Mouse (Mus musculus): Measurements from ENCODE around the gene Thrb. TPM values are rescaled to one million over a fixed set of nuclear protein-coding genes. Genes with fewer than 3 reads are reported as not detected.

The Thrb gene
- polyA plus RNA-seq, 1 experiment from 2014 or later = 1.1 TPM

- H3K4me3 ChIP-seq = no peak overlapping the region
- no peak overlapping the region for H3K9ac ChIP-seq
- ATAC-seq (ENCODE audit: low FRiP score) = no peak
- no peaks in the 10 kb centered on the region for H3K4me1 ChIP-seq
- H3K36me3 ChIP-seq = no peaks in the 10 kb centered on the region
- 85% methylated on average over 2 of the region's 2 CpGs for WGBS
- H3K9me3 ChIP-seq (replicated peaks) = no peaks in the 10 kb centered on the region
- H3K27ac ChIP-seq = no peak overlapping the region
- H3K27me3 ChIP-seq = no peaks in the 10 kb centered on the region
- H3K4me2 ChIP-seq (replicated peaks) = no peak overlapping the region
These were observed 243.1 kb downstream of the Thrb start for GRCm38 (mm10) chr14:17903121-17903520.

GRCm38 (mm10) chr14:17904554-17904953 lies 244.5 kb downstream of the Thrb start:
- H3K36me3 ChIP-seq = no peaks in the 10 kb centered on the region
- no peaks in the 10 kb centered on the region for H3K4me1 ChIP-seq
- no peak overlapping the region for H3K4me2 ChIP-seq (replicated peaks)
- H3K9ac ChIP-seq = no peak overlapping the region
- no peak overlapping the region for H3K4me3 ChIP-seq
- H3K27ac ChIP-seq = no peak overlapping the region
- H3K27me3 ChIP-seq = no peaks in the 10 kb centered on the region
- ATAC-seq (ENCODE audit: low FRiP score) = no peak
- WGBS = 41% methylated on average over 1 of the region's 1 CpGs
- no peaks in the 10 kb centered on the region for H3K9me3 ChIP-seq (replicated peaks)

- ATAC-seq (ENCODE audit: low FRiP score) = no peak
- H3K36me3 ChIP-seq = no peaks in the 10 kb centered on the region
- no peak overlapping the region for H3K4me3 ChIP-seq
- WGBS = 81% methylated on average over 3 of the region's 3 CpGs
- no peaks in the 10 kb centered on the region for H3K27me3 ChIP-seq
- no peak overlapping the region for H3K27ac ChIP-seq
- no peaks in the 10 kb centered on the region for H3K4me1 ChIP-seq
- no peak overlapping the region for H3K9ac ChIP-seq
- no peaks in the 10 kb centered on the region for H3K9me3 ChIP-seq (replicated peaks)
- no peak overlapping the region for H3K4me2 ChIP-seq (replicated peaks)
These were observed 245.6 kb downstream of the Thrb start for GRCm38 (mm10) chr14:17905627-17906026.

GRCm38 (mm10) chr14:17906931-17907330 lies 246.9 kb downstream of the Thrb start:
- Histone ChIP-seq H3K27ac (no peak overlapping the region), H3K9ac (no peak overlapping the region), H3K4me1 (no peaks in the 10 kb centered on the region), H3K27me3 (no peaks in the 10 kb centered on the region), H3K4me2 (replicated peaks) (no peak overlapping the region), H3K4me3 (no peak overlapping the region), H3K9me3 (replicated peaks) (no peaks in the 10 kb centered on the region), H3K36me3 (no peaks in the 10 kb centered on the region)
- 70% methylated on average over 4 of the region's 4 CpGs for WGBS
- ATAC-seq (ENCODE audit: low FRiP score) = no peak

GRCm38 (mm10) chr14:17911157-17911556 lies 251.1 kb downstream of the Thrb start:
- Histone ChIP-seq H3K27ac (no peak overlapping the region), H3K4me1 (no peaks in the 10 kb centered on the region), H3K36me3 (no peaks in the 10 kb centered on the region), H3K27me3 (no peaks in the 10 kb centered on the region), H3K9me3 (replicated peaks) (no peaks in the 10 kb centered on the region), H3K4me2 (replicated peaks) (no peak overlapping the region), H3K4me3 (no peak overlapping the region), H3K9ac (no peak overlapping the region)
- 87% methylated on average over 3 of the region's 3 CpGs for WGBS
- no peak for ATAC-seq (ENCODE audit: low FRiP score)

- no peak overlapping the region for H3K27ac ChIP-seq
- H3K9me3 ChIP-seq (replicated peaks) = no peaks in the 10 kb centered on the region
- no peaks in the 10 kb centered on the region for H3K4me1 ChIP-seq
- no peaks in the 10 kb centered on the region for H3K36me3 ChIP-seq
- ATAC-seq (ENCODE audit: low FRiP score) = no peak
- 64% methylated on average over 6 of the region's 6 CpGs for WGBS
- no peak overlapping the region for H3K9ac ChIP-seq
- H3K4me3 ChIP-seq = no peak overlapping the region
- H3K27me3 ChIP-seq = no peaks in the 10 kb centered on the region
- H3K4me2 ChIP-seq (replicated peaks) = no peak overlapping the region
These were observed 252.6 kb downstream of the Thrb start for GRCm38 (mm10) chr14:17912573-17913207.

GRCm38 (mm10) chr14:17915556-17915955 lies 255.5 kb downstream of the Thrb start:
- Histone ChIP-seq H3K4me1 (no peaks in the 10 kb centered on the region), H3K4me2 (replicated peaks) (no peak overlapping the region), H3K36me3 (no peaks in the 10 kb centered on the region), H3K9me3 (replicated peaks) (no peaks in the 10 kb centered on the region), H3K9ac (no peak overlapping the region), H3K27me3 (no peaks in the 10 kb centered on the region), H3K4me3 (no peak overlapping the region), H3K27ac (no peak overlapping the region)
- 81% methylated on average over 2 of the region's 2 CpGs for WGBS
- no peak for ATAC-seq (ENCODE audit: low FRiP score)

GRCm38 (mm10) chr14:17916651-17917050 lies 256.6 kb downstream of the Thrb start:
- no peak overlapping the region for H3K4me3 ChIP-seq
- no peaks in the 10 kb centered on the region for H3K9me3 ChIP-seq (replicated peaks)
- H3K9ac ChIP-seq = no peak overlapping the region
- no peaks in the 10 kb centered on the region for H3K27me3 ChIP-seq
- no peak for ATAC-seq (ENCODE audit: low FRiP score)
- 89% methylated on average over 2 of the region's 2 CpGs for WGBS
- no peak overlapping the region for H3K27ac ChIP-seq
- no peak overlapping the region for H3K4me2 ChIP-seq (replicated peaks)
- no peaks in the 10 kb centered on the region for H3K36me3 ChIP-seq
- no peaks in the 10 kb centered on the region for H3K4me1 ChIP-seq

- no peaks in the 10 kb centered on the region for H3K36me3 ChIP-seq
- no peak overlapping the region for H3K4me2 ChIP-seq (replicated peaks)
- H3K27me3 ChIP-seq = no peaks in the 10 kb centered on the region
- H3K9ac ChIP-seq = no peak overlapping the region
- ATAC-seq (ENCODE audit: low FRiP score) = peak; percentile 29; the same call in 1 of the 2 replicates
- H3K9me3 ChIP-seq (replicated peaks) = no peaks in the 10 kb centered on the region
- H3K27ac ChIP-seq = no peak overlapping the region
- no peaks in the 10 kb centered on the region for H3K4me1 ChIP-seq
- no peak overlapping the region for H3K4me3 ChIP-seq
- WGBS = 89% methylated on average over 3 of the region's 3 CpGs
These were observed 257.2 kb downstream of the Thrb start for GRCm38 (mm10) chr14:17917124-17917763.

- Histone ChIP-seq H3K4me1 (no peaks in the 10 kb centered on the region), H3K27me3 (no peaks in the 10 kb centered on the region), H3K9me3 (replicated peaks) (no peaks in the 10 kb centered on the region), H3K4me2 (replicated peaks) (no peak overlapping the region), H3K27ac (no peak overlapping the region), H3K9ac (no peak overlapping the region), H3K36me3 (no peaks in the 10 kb centered on the region), H3K4me3 (no peak overlapping the region)
- ATAC-seq (ENCODE audit: low FRiP score) = no peak
- 39% methylated on average over 3 of the region's 3 CpGs for WGBS
These were observed 257.8 kb downstream of the Thrb start for GRCm38 (mm10) chr14:17917899-17918298.

GRCm38 (mm10) chr14:17922807-17923704 lies 263.0 kb downstream of the Thrb start:
- Histone ChIP-seq H3K27ac (no peak overlapping the region), H3K9me3 (replicated peaks) (no peaks in the 10 kb centered on the region), H3K4me1 (no peaks in the 10 kb centered on the region), H3K9ac (no peak overlapping the region), H3K4me2 (replicated peaks) (no peak overlapping the region), H3K27me3 (no peaks in the 10 kb centered on the region), H3K4me3 (no peak overlapping the region), H3K36me3 (no peaks in the 10 kb centered on the region)
- 76% methylated on average over 8 of the region's 8 CpGs for WGBS
- ATAC-seq (ENCODE audit: low FRiP score) = no peak

- ATAC-seq (ENCODE audit: low FRiP score) = peak; percentile 22; the same call in 1 of the 2 replicates
- Histone ChIP-seq H3K27me3 (no peaks in the 10 kb centered on the region), H3K27ac (no peak overlapping the region), H3K4me1 (no peaks in the 10 kb centered on the region), H3K4me2 (replicated peaks) (no peak overlapping the region), H3K36me3 (no peaks in the 10 kb centered on the region), H3K9ac (no peak overlapping the region), H3K4me3 (no peak overlapping the region), H3K9me3 (replicated peaks) (no peaks in the 10 kb centered on the region)
- WGBS = 39% methylated on average over 1 of the region's 1 CpGs
These were observed 267.4 kb downstream of the Thrb start for GRCm38 (mm10) chr14:17927469-17927868.
